Mouse (Mus musculus): ENCODE results near the gene Mier2.

The Mier2 gene

GRCm38 (mm10) chr10:79496701-79497288 lies 58.2 kb downstream of the Mier2 start:
- no peak for DNase-seq (ENCODE audit: low spot score)

GRCm38 (mm10) chr10:79495886-79496285 lies 59.1 kb downstream of the Mier2 start:
- no peak for DNase-seq (ENCODE audit: low spot score)

Measured in left cerebral cortex, adult 11 months (tissue).